Comparison of ENCODE assay signal across 19 mouse cellular contexts in genomic region chr12:17420168-17420810, GRCm38 (mm10).
A peak's percentile ranks its signal among the peaks of the same experiment; 100 is the strongest.
DNase-seq lines count a peak whose midpoint lies in the region.
"Had no signal": no experiment of that assay in that cellular context is flagged by ENCODE, and none has a peak within 500 bp of the region (broad histone marks: within the 10 kb centered on the region; RNA-seq: fewer than 3 reads in every experiment).

No protein-coding gene starts in this region.

- peak; percentile 43 for DNase-seq in retina, adult 2 months (ENCODE audit: low read depth, low spot score)
- no peak for DNase-seq in retina, embryonic 14.5 days (ENCODE audit: low spot score)
- peak; percentile 59 for DNase-seq in NIH3T3 (ENCODE audit: low read depth)
- peak; percentile 41 for DNase-seq in retina, postnatal 1 day
- no peak for DNase-seq in urinary bladder, postnatal 4 days (ENCODE audit: low spot score in 2 of 2)
- no peak for DNase-seq in urinary bladder, postnatal 36 days (ENCODE audit: low spot score in 2 of 2)
- DNase-seq in right cerebral cortex, adult 2 months (ENCODE audit: low spot score in 2 of 2) = no peak
- DNase-seq: adrenal gland, postnatal 25 days; B cell, adult 2 months; cerebellum, adult 18-20 months; cerebellum, postnatal 10 days; heart, adult 2 months; kidney, adult 2 months; kidney, postnatal 4 days; liver; lung, embryonic 14.5 days; lung, postnatal 14 days; midbrain, embryonic 14.5 days; right cerebral cortex, postnatal 25 days had no signal

Comparison
In these comparisons a context has a peak if more than half of its experiments do, and no peak if none do; other contexts are left out.
1. DNase-seq: peak in retina, adult 2 months (single experiment), NIH3T3 (single experiment) and retina, postnatal 1 day (single experiment); none in retina, embryonic 14.5 days (single experiment), urinary bladder, postnatal 4 days (0 of 2), urinary bladder, postnatal 36 days (0 of 2) and right cerebral cortex, adult 2 months (0 of 2).